Mouse (Mus musculus): Measurements from ENCODE around the gene Large2. TPM values are rescaled to one million over a fixed set of nuclear protein-coding genes. Genes with fewer than 3 reads are reported as not detected.

Large2 gene
- polyA plus RNA-seq, 1 experiment from 2014 or later = 11.8 TPM

GRCm38 (mm10) chr2:92347191-92347590 lies 27.5 kb downstream of the Large2 start:
- 88% methylated on average over 2 of the region's 2 CpGs for WGBS

GRCm38 (mm10) chr2:92342418-92342817 lies 32.3 kb downstream of the Large2 start:
- Histone ChIP-seq H3K9me3 (ENCODE audit: control insufficient read depth, low read length) (no peaks in the 10 kb centered on the region), H3K36me3 (ENCODE audit: control insufficient read depth, insufficient read depth, low read length) (0 out of 2 replicates have a peak, but pooled peaks cover 2% of the 10 kb centered on the region), H3K9ac (ENCODE audit: low read length) (no peak overlapping the region), H3K27me3 (ENCODE audit: control insufficient read depth, insufficient read depth, low read length) (no peaks in the 10 kb centered on the region), H3K4me2 (ENCODE audit: low read depth, severe bottlenecking) (no peak overlapping the region), H3K4me1 (ENCODE audit: control insufficient read depth, insufficient read depth, low read length) (no peaks in the 10 kb centered on the region), H3K27ac (replicated peaks; ENCODE audit: low read depth, low read length) (no peak overlapping the region), H3K4me3 (ENCODE audit: low read depth, low read length) (no peak overlapping the region)
- no peak for ATAC-seq (ENCODE audit: insufficient number of reproducible peaks, low FRiP score, low TSS enrichment, low read depth)
- no peak for DNase-seq (ENCODE audit: low spot score)

More at GRCm38 (mm10) chr2:92347191-92347590, 27.5 kb downstream of the Large2 start:
- Histone ChIP-seq H3K9ac (ENCODE audit: low read length) (no peak overlapping the region), H3K36me3 (ENCODE audit: control insufficient read depth, insufficient read depth, low read length) (0 out of 2 replicates have a peak, but pooled peaks cover 6% of the 10 kb centered on the region), H3K27me3 (ENCODE audit: control insufficient read depth, insufficient read depth, low read length) (no peaks in the 10 kb centered on the region), H3K4me1 (ENCODE audit: control insufficient read depth, insufficient read depth, low read length) (no peaks in the 10 kb centered on the region), H3K9me3 (ENCODE audit: control insufficient read depth, low read length) (no peaks in the 10 kb centered on the region), H3K4me2 (ENCODE audit: low read depth, severe bottlenecking) (no peak overlapping the region), H3K27ac (replicated peaks; ENCODE audit: low read depth, low read length) (no peak overlapping the region), H3K4me3 (ENCODE audit: low read depth, low read length) (no peak overlapping the region)
- no peak for DNase-seq (ENCODE audit: low spot score)
- ATAC-seq (ENCODE audit: insufficient number of reproducible peaks, low FRiP score, low TSS enrichment, low read depth) = no peak

- DNase-seq (ENCODE audit: low spot score) (no peak), ATAC-seq (ENCODE audit: insufficient number of reproducible peaks, low FRiP score, low TSS enrichment, low read depth) (no peak)
- 0 out of 2 replicates have a peak, but pooled peaks cover 2% of the 10 kb centered on the region for H3K36me3 ChIP-seq (ENCODE audit: control insufficient read depth, insufficient read depth, low read length)
- H3K27me3 ChIP-seq (ENCODE audit: control insufficient read depth, insufficient read depth, low read length) = no peaks in the 10 kb centered on the region
- no peak overlapping the region for H3K4me2 ChIP-seq (ENCODE audit: low read depth, severe bottlenecking)
- H3K9me3 ChIP-seq (ENCODE audit: control insufficient read depth, low read length) = no peaks in the 10 kb centered on the region
- 90% methylated on average over 2 of the region's 2 CpGs for WGBS
- no peak overlapping the region for H3K27ac ChIP-seq (replicated peaks; ENCODE audit: low read depth, low read length)
- H3K4me1 ChIP-seq (ENCODE audit: control insufficient read depth, insufficient read depth, low read length) = no peaks in the 10 kb centered on the region
- H3K4me3 ChIP-seq (ENCODE audit: low read depth, low read length) = no peak overlapping the region
- no peak overlapping the region for H3K9ac ChIP-seq (ENCODE audit: low read length)
Measured at GRCm38 (mm10) chr2:92331871-92332270, 42.8 kb downstream of the Large2 start.

GRCm38 (mm10) chr2:92331410-92331809 lies 43.3 kb downstream of the Large2 start:
- Histone ChIP-seq H3K4me3 (ENCODE audit: low read depth, low read length) (no peak overlapping the region), H3K4me1 (ENCODE audit: control insufficient read depth, insufficient read depth, low read length) (no peaks in the 10 kb centered on the region), H3K27me3 (ENCODE audit: control insufficient read depth, insufficient read depth, low read length) (no peaks in the 10 kb centered on the region), H3K27ac (replicated peaks; ENCODE audit: low read depth, low read length) (no peak overlapping the region), H3K36me3 (ENCODE audit: control insufficient read depth, insufficient read depth, low read length) (0 out of 2 replicates have a peak, but pooled peaks cover 2% of the 10 kb centered on the region), H3K9ac (ENCODE audit: low read length) (no peak overlapping the region), H3K4me2 (ENCODE audit: low read depth, severe bottlenecking) (no peak overlapping the region), H3K9me3 (ENCODE audit: control insufficient read depth, low read length) (no peaks in the 10 kb centered on the region)
- DNase-seq (ENCODE audit: low spot score) = no peak
- 90% methylated on average over 2 of the region's 2 CpGs for WGBS
- ATAC-seq (ENCODE audit: insufficient number of reproducible peaks, low FRiP score, low TSS enrichment, low read depth) = no peak

- ATAC-seq (ENCODE audit: insufficient number of reproducible peaks, low FRiP score, low TSS enrichment, low read depth) (no peak), DNase-seq (ENCODE audit: low spot score) (no peak)
- Histone ChIP-seq H3K27ac (replicated peaks; ENCODE audit: low read depth, low read length) (no peak overlapping the region), H3K9ac (ENCODE audit: low read length) (no peak overlapping the region), H3K36me3 (ENCODE audit: control insufficient read depth, insufficient read depth, low read length) (0 out of 2 replicates have a peak, but pooled peaks cover 2% of the 10 kb centered on the region), H3K9me3 (ENCODE audit: control insufficient read depth, low read length) (no peaks in the 10 kb centered on the region), H3K4me1 (ENCODE audit: control insufficient read depth, insufficient read depth, low read length) (no peaks in the 10 kb centered on the region), H3K27me3 (ENCODE audit: control insufficient read depth, insufficient read depth, low read length) (no peaks in the 10 kb centered on the region), H3K4me2 (ENCODE audit: low read depth, severe bottlenecking) (no peak overlapping the region), H3K4me3 (ENCODE audit: low read depth, low read length) (no peak overlapping the region)
- WGBS = 55% methylated on average over 2 of the region's 2 CpGs
Measured at GRCm38 (mm10) chr2:92330840-92331239, 43.8 kb downstream of the Large2 start.

- no peak overlapping the region for H3K4me2 ChIP-seq (ENCODE audit: low read depth, severe bottlenecking)
- WGBS = 90% methylated on average over 8 of the region's 8 CpGs
- no peak overlapping the region for H3K27ac ChIP-seq (replicated peaks; ENCODE audit: low read depth, low read length)
- no peaks in the 10 kb centered on the region for H3K4me1 ChIP-seq (ENCODE audit: control insufficient read depth, insufficient read depth, low read length)
- H3K9me3 ChIP-seq (ENCODE audit: control insufficient read depth, low read length) = no peaks in the 10 kb centered on the region
- DNase-seq (ENCODE audit: low spot score) (no peak), ATAC-seq (ENCODE audit: insufficient number of reproducible peaks, low FRiP score, low TSS enrichment, low read depth) (no peak)
- H3K9ac ChIP-seq (ENCODE audit: low read length) = no peak overlapping the region
- H3K27me3 ChIP-seq (ENCODE audit: control insufficient read depth, insufficient read depth, low read length) = no peaks in the 10 kb centered on the region
- no peak overlapping the region for H3K4me3 ChIP-seq (ENCODE audit: low read depth, low read length)
- 0 out of 2 replicates have a peak, but pooled peaks cover 2% of the 10 kb centered on the region for H3K36me3 ChIP-seq (ENCODE audit: control insufficient read depth, insufficient read depth, low read length)
Measured at GRCm38 (mm10) chr2:92328206-92328605, 46.5 kb downstream of the Large2 start.

- Histone ChIP-seq H3K27ac (replicated peaks; ENCODE audit: low read depth, low read length) (no peak overlapping the region), H3K27me3 (ENCODE audit: control insufficient read depth, insufficient read depth, low read length) (no peaks in the 10 kb centered on the region), H3K4me1 (ENCODE audit: control insufficient read depth, insufficient read depth, low read length) (no peaks in the 10 kb centered on the region), H3K9me3 (ENCODE audit: control insufficient read depth, low read length) (no peaks in the 10 kb centered on the region), H3K9ac (ENCODE audit: low read length) (no peak overlapping the region), H3K36me3 (ENCODE audit: control insufficient read depth, insufficient read depth, low read length) (0 out of 2 replicates have a peak, but pooled peaks cover 2% of the 10 kb centered on the region), H3K4me3 (ENCODE audit: low read depth, low read length) (no peak overlapping the region), H3K4me2 (ENCODE audit: low read depth, severe bottlenecking) (no peak overlapping the region)
- no peak for DNase-seq (ENCODE audit: low spot score)
- WGBS = 96% methylated on average over 4 of the region's 4 CpGs
- no peak for ATAC-seq (ENCODE audit: insufficient number of reproducible peaks, low FRiP score, low TSS enrichment, low read depth)
Measured at GRCm38 (mm10) chr2:92327601-92328000, 47.1 kb downstream of the Large2 start.

- WGBS = 83% methylated on average over 1 of the region's 1 CpGs
- Histone ChIP-seq H3K4me3 (ENCODE audit: low read depth, low read length) (no peak overlapping the region), H3K9ac (ENCODE audit: low read length) (no peak overlapping the region), H3K4me1 (ENCODE audit: control insufficient read depth, insufficient read depth, low read length) (no peaks in the 10 kb centered on the region), H3K27me3 (ENCODE audit: control insufficient read depth, insufficient read depth, low read length) (no peaks in the 10 kb centered on the region), H3K4me2 (ENCODE audit: low read depth, severe bottlenecking) (no peak overlapping the region), H3K36me3 (ENCODE audit: control insufficient read depth, insufficient read depth, low read length) (no peaks in the 10 kb centered on the region), H3K9me3 (ENCODE audit: control insufficient read depth, low read length) (no peaks in the 10 kb centered on the region), H3K27ac (replicated peaks; ENCODE audit: low read depth, low read length) (no peak overlapping the region)
- DNase-seq (ENCODE audit: low spot score) = no peak
- no peak for ATAC-seq (ENCODE audit: insufficient number of reproducible peaks, low FRiP score, low TSS enrichment, low read depth)
Measured at GRCm38 (mm10) chr2:92326221-92326620, 48.4 kb downstream of the Large2 start.

- Histone ChIP-seq H3K4me2 (ENCODE audit: low read depth, severe bottlenecking) (no peak overlapping the region), H3K27me3 (ENCODE audit: control insufficient read depth, insufficient read depth, low read length) (no peaks in the 10 kb centered on the region), H3K4me1 (ENCODE audit: control insufficient read depth, insufficient read depth, low read length) (no peaks in the 10 kb centered on the region), H3K9me3 (ENCODE audit: control insufficient read depth, low read length) (no peaks in the 10 kb centered on the region), H3K9ac (ENCODE audit: low read length) (no peak overlapping the region), H3K27ac (replicated peaks; ENCODE audit: low read depth, low read length) (no peak overlapping the region), H3K36me3 (ENCODE audit: control insufficient read depth, insufficient read depth, low read length) (no peaks in the 10 kb centered on the region), H3K4me3 (ENCODE audit: low read depth, low read length) (no peak overlapping the region)
- DNase-seq (ENCODE audit: low spot score) = no peak
- WGBS = 89% methylated on average over 7 of the region's 7 CpGs
- ATAC-seq (ENCODE audit: insufficient number of reproducible peaks, low FRiP score, low TSS enrichment, low read depth) = no peak
Measured at GRCm38 (mm10) chr2:92325676-92326075, 49.0 kb downstream of the Large2 start.

Measured in limb, embryonic 11.5 days (tissue).